Mouse (Mus musculus) gastrocnemius, postnatal 10 days (tissue): ENCODE results near the gene 1700030J22Rik. TPM values are rescaled to one million over a fixed set of nuclear protein-coding genes. Genes with fewer than 3 reads are reported as not detected.

Source experiments
- total RNA-seq, 2 experiments: library from RNA; stranded (reverse); gene quantifications; 2 replicates each; pipeline ENCODE4 v1.2.3; 2021

Gene 1700030J22Rik
- total RNA-seq, 2 experiments from 2014 or later, result 0.14 to 0.23 TPM

Other genes with a start within 250 kb of the 1700030J22Rik start
- 1 to 10 TPM; 5.5 to 6.5 TPM for gene Cdyl2, start 246.0 kb downstream of the 1700030J22Rik start, total RNA-seq
- gene Cmc2, start 57.5 kb downstream of the 1700030J22Rik start, total RNA-seq, result 10 to 100 TPM; 22.2 to 24.1 TPM
- 1 to 10 TPM; 3.1 to 5.2 TPM for gene Cenpn, start 57.2 kb downstream of the 1700030J22Rik start, total RNA-seq
- gene Atmin, start 35.6 kb downstream of the 1700030J22Rik start, total RNA-seq, result 10 to 100 TPM; 12.0 to 14.5 TPM
- gene Gcsh, start 14.6 kb upstream of the 1700030J22Rik start, total RNA-seq, result 10 to 100 TPM; 44.7 to 52.5 TPM
- under 1 TPM; 0.11 to 0.14 TPM for gene Pkd1l2, start 103.5 kb upstream of the 1700030J22Rik start, total RNA-seq
- gene Bco1, start 116.9 kb upstream of the 1700030J22Rik start, total RNA-seq, result not detected
- 1 to 10 TPM; 4.8 to 6.5 TPM for gene Gan, start 179.2 kb upstream of the 1700030J22Rik start, total RNA-seq